16 mouse cellular contexts compared by ENCODE assay signal in genomic region chr1:132014800-132015199, GRCm38 (mm10). TPM values are rescaled to one million over a fixed set of nuclear protein-coding genes. Genes with fewer than 3 reads are reported as not detected.
DNase-seq lines count a peak whose midpoint lies in the region; ATAC-seq and TF ChIP-seq lines count a peak whose summit lies in the region.
"Had no signal": no experiment of that assay in that cellular context is flagged by ENCODE, and none has a peak within 500 bp of the region (broad histone marks: within the 10 kb centered on the region; RNA-seq: fewer than 3 reads in every experiment).

No protein-coding gene starts in this region.

- CTCF ChIA-PET in Patski (lab: Charles Lee): interaction anchor here (1.0 to 2.7 kb wide), 4 partner anchors 9 to 32 kb away, joined by 3 to 12 read pairs (median 4); no protein-coding TSS in a partner anchor

- no peaks in the 10 kb centered on the region for H3K9me3 ChIP-seq in lung, embryonic 14.5 days (ENCODE audit: low read depth, low read length)
- no peaks in the 10 kb centered on the region for H3K9me3 ChIP-seq in midbrain, embryonic 13.5 days
- H3K9me3 ChIP-seq: heart, embryonic 10.5 days; kidney, embryonic 15.5 days; limb, embryonic 10.5 days; midbrain, embryonic 12.5 days; neural tube, embryonic 12.5 days had no signal

- ATAC-seq in lung, embryonic 14.5 days (ENCODE audit: insufficient read depth): no peak
- no peak for ATAC-seq in Patski
- no peak for ATAC-seq in midbrain, embryonic 13.5 days

- H3K36me3 ChIP-seq in lung, embryonic 14.5 days (ENCODE audit: insufficient read depth): peaks cover 43% of the 10 kb centered on the region
- H3K36me3 ChIP-seq in midbrain, embryonic 13.5 days: peaks cover 46% of the 10 kb centered on the region

- POLR2A ChIA-PET in Patski (lab: Charles Lee): interaction anchor here (1.2 kb wide), 1 partner anchor 9 kb away, joined by 3 read pairs; no protein-coding TSS in a partner anchor

- H3K4me1 ChIP-seq in lung, embryonic 14.5 days (ENCODE audit: insufficient read depth): peaks cover 1% of the 10 kb centered on the region; the same call in 1 of the 2 replicates
- peaks cover 6% of the 10 kb centered on the region for H3K4me1 ChIP-seq in midbrain, embryonic 13.5 days (replicated peaks)
- H3K4me1 ChIP-seq: neural tube, embryonic 12.5 days had no signal

- H3K27ac ChIP-seq in gastrocnemius, adult 2 months: no peak overlapping the region
- no peak overlapping the region for H3K27ac ChIP-seq in lung, embryonic 14.5 days (ENCODE audit: low read depth)
- no peak overlapping the region for H3K27ac ChIP-seq in midbrain, embryonic 13.5 days
- H3K27ac ChIP-seq: heart, embryonic 10.5 days; kidney, embryonic 15.5 days; limb, embryonic 10.5 days; midbrain, embryonic 12.5 days; neural tube, embryonic 12.5 days had no signal

- WGBS in lung, embryonic 14.5 days: 78% methylated on average over 1 of the region's 1 CpGs
- WGBS in midbrain, embryonic 13.5 days: 94% methylated on average over 1 of the region's 1 CpGs

- H3K9ac ChIP-seq in lung, embryonic 14.5 days: no peak overlapping the region
- no peak overlapping the region for H3K9ac ChIP-seq in midbrain, embryonic 13.5 days (replicated peaks)
- H3K9ac ChIP-seq: kidney, embryonic 15.5 days; midbrain, embryonic 12.5 days; neural tube, embryonic 12.5 days had no signal

- DNase-seq in gastrocnemius, adult 2 months: no peak
- DNase-seq in gastrocnemius, postnatal 14 days: no peak
- DNase-seq in lung, embryonic 14.5 days: no peak
- no peak for DNase-seq in lung, postnatal 4 days
- no peak for DNase-seq in Patski (ENCODE audit: low read depth, low spot score)
- DNase-seq in naive thymus-derived CD4-positive, alpha-beta T cell, adult 2 months (ENCODE audit: low read depth): peak; percentile 64
- DNase-seq in heart, adult 9 months (ENCODE audit: low spot score in 2 of 2): no peak
- DNase-seq: cerebellum, adult 9-10 months; layer of hippocampus, adult 9-11 months; spleen, adult 18-20 months had no signal

- intact Hi-C loops in gastrocnemius, adult 2 months (cut with DNase I): no loop called here
- intact Hi-C loops in gastrocnemius, postnatal 14 days (cut with DNase I; ENCODE audit: low total_unique reads): no loop called here

- no peak overlapping the region for H3K4me2 ChIP-seq in lung, embryonic 14.5 days
- no peak overlapping the region for H3K4me2 ChIP-seq in midbrain, embryonic 13.5 days (replicated peaks)
- H3K4me2 ChIP-seq: kidney, embryonic 15.5 days; midbrain, embryonic 12.5 days; neural tube, embryonic 12.5 days had no signal

- H3K27me3 ChIP-seq in lung, embryonic 14.5 days (ENCODE audit: insufficient read depth, low read length): no peaks in the 10 kb centered on the region
- H3K27me3 ChIP-seq in Patski: no peaks in the 10 kb centered on the region
- H3K27me3 ChIP-seq in midbrain, embryonic 13.5 days: no peaks in the 10 kb centered on the region
- H3K27me3 ChIP-seq: kidney, embryonic 15.5 days; midbrain, embryonic 12.5 days; neural tube, embryonic 12.5 days had no signal

- H3K4me3 ChIP-seq in gastrocnemius, adult 2 months: no peak overlapping the region
- H3K4me3 ChIP-seq in lung, embryonic 14.5 days (ENCODE audit: low read depth, low read length): no peak overlapping the region
- no peak overlapping the region for H3K4me3 ChIP-seq in midbrain, embryonic 13.5 days (replicated peaks)
- H3K4me3 ChIP-seq: heart, embryonic 10.5 days; kidney, embryonic 15.5 days; limb, embryonic 10.5 days; midbrain, embryonic 12.5 days; neural tube, embryonic 12.5 days had no signal

- peak; percentile 29 for TF ChIP-seq CTCF in gastrocnemius, adult 2 months (IDR thresholded peaks at IDR 0.05)
- TF ChIP-seq CTCF in lung, embryonic 14.5 days (IDR thresholded peaks at IDR 0.05; ENCODE audit: low read depth): peak; percentile 31
- TF ChIP-seq CTCF in Patski (IDR thresholded peaks at IDR 0.05): peak; percentile 54

- in situ Hi-C loops in Patski (cut with MboI; ENCODE audit: low pct_unique_long_range_greater_than_20kb): no loop called here

RNA-seq across cellular contexts. Expression of gene Elk4, which starts 7.4 kb away (rescaled TPM):
- total RNA-seq in gastrocnemius, adult 2 months (2021): 10 to 100 TPM; 69.6 to 76.1 TPM
- 10 to 100 TPM; 65.1 to 65.8 TPM for total RNA-seq in gastrocnemius, postnatal 14 days (2021)
- 35.7 and 41.3 TPM in 2 replicates for polyA plus RNA-seq in lung, embryonic 14.5 days (2014; fragmentation: Nextera tagmentation; extraction: Ambion mirVana)
- 27.3 TPM for polyA plus RNA-seq in Patski (2021)
- 10.9 and 12.6 TPM in 2 replicates for polyA plus RNA-seq in midbrain, embryonic 13.5 days (2015; fragmentation: Nextera tagmentation; extraction: Ambion mirVana)

RNA-seq across cellular contexts. Expression of gene Slc45a3, which starts 52.0 kb away (rescaled TPM):
- 1 to 10 TPM in 1 of 2 experiments, under 1 TPM in 1; 0.84 to 1.4 TPM for total RNA-seq in gastrocnemius, adult 2 months (2021)
- total RNA-seq in gastrocnemius, postnatal 14 days (2021): 1 to 10 TPM; 1.0 to 1.1 TPM
- 1.8 and 2.2 TPM in 2 replicates for polyA plus RNA-seq in lung, embryonic 14.5 days (2014; fragmentation: Nextera tagmentation; extraction: Ambion mirVana)
- polyA plus RNA-seq in Patski (2021): 0.65 TPM
- polyA plus RNA-seq in midbrain, embryonic 13.5 days (2015; fragmentation: Nextera tagmentation; extraction: Ambion mirVana): 9.5 and 12.9 TPM in 2 replicates

RNA-seq across cellular contexts. Expression of gene Mfsd4a, which starts 53.1 kb away (rescaled TPM):
- 1 to 10 TPM; 4.4 to 9.8 TPM for total RNA-seq in gastrocnemius, adult 2 months (2021)
- total RNA-seq in gastrocnemius, postnatal 14 days (2021): 1 to 10 TPM; 2.0 to 2.2 TPM
- polyA plus RNA-seq in lung, embryonic 14.5 days (2014; fragmentation: Nextera tagmentation; extraction: Ambion mirVana): 23.6 and 23.8 TPM in 2 replicates
- polyA plus RNA-seq in Patski (2021): 17.7 TPM
- polyA plus RNA-seq in midbrain, embryonic 13.5 days (2015; fragmentation: Nextera tagmentation; extraction: Ambion mirVana): 7.3 and 8.0 TPM in 2 replicates
